Mouse (Mus musculus): ENCODE results near the gene AW209491. TPM values are rescaled to one million over a fixed set of nuclear protein-coding genes. Genes with fewer than 3 reads are reported as not detected.

AW209491 gene
- 46.0 and 47.3 TPM in 2 replicates for polyA plus RNA-seq (2014; fragmentation: Nextera tagmentation; extraction: Ambion mirVana)

DNA sequence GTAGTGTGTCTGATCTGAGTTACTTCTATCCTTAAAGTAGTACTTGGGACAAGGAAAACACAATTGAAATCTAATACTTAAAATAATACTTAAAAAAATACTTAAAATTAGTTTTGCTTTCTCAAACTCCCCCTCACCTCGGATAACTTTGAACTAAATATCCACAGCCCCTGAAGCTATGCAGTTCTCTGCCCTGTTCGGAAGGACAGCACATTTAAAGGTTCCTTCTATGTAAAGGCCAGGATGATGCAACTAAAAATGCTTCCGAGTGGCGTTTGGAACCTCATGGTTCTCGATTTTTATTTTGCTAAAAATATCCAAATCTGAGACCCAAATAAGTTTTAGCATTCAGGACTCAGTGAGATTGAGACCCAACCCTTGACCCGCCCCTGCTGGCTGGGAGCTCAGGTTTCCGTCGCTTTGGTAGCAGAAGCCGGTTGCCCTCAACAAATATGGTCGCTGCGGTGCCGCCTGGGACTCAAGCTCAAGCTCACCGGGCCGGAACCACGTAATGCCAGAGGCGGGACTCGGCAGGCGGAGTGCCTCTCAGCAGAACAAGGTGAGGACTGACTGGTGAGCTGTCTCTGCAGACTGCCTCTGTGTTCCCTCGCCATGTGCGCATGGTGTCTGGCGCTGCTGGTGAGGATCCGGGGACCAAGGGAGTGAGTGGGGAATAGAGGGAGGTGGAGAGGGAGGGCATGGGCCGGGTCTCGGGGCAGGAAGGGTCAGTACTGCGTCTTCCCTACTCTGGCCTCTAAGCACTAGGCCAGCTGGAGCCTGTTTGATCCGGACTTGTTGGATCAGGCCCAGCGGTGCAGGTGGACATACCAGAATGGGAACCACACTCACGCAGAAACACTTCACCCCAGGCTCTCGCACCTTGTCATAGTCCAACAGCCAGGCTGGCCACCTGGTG lies at the start of gene AW209491:
Gene AW209491, plus strand, starts transcription at position 429 of the 916 bp plus-strand sequence.
- ATAC-seq (ENCODE audit: low read depth), result peak; percentile 98
- Histone ChIP-seq H3K4me2 (ENCODE audit: low read depth, low read length) (peak within 1 kb of the TSS; percentile 78), H3K36me3 (ENCODE audit: control insufficient read depth, insufficient read depth, low read length) (peaks cover 18% of the 10 kb centered on the region), H3K27ac (ENCODE audit: low read depth, low read length) (peak within 1 kb of the TSS; percentile 44), H3K9me3 (ENCODE audit: control insufficient read depth, low read length) (no peaks in the 10 kb centered on the region), H3K27me3 (ENCODE audit: control insufficient read depth, insufficient read depth, low read length) (no peaks in the 10 kb centered on the region), H3K4me3 (ENCODE audit: low read depth, low read length) (peak within 1 kb of the TSS; percentile 56), H3K9ac (replicated peaks; ENCODE audit: low read depth, low read length) (peak within 1 kb of the TSS; percentile 89), H3K4me1 (ENCODE audit: control insufficient read depth, insufficient read depth, low read length) (0 out of 2 replicates have a peak, but pooled peaks cover 3% of the 10 kb centered on the region)
- WGBS, result 3% methylated on average over 29 of the region's 29 CpGs

DNA sequence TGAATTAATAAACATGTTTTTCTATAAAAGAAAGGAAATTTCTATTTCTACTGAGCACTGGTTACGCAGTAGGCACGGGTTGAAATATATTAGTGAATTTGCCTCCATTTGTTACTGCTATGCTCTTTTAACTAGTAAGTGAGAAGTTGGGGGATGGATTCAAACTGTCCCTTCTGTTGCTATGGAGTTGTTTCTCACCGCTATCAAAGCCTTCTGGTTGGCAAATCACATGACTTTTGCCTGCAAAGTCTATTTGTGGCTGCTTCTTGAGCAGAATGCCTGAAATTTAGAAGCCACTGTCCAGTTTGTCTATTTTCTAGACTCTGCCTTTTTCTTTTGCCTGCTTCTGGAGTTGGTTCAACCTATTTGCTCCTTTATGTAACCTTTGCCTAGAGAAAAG lies 49.6 kb upstream of the AW209491 start:
- no peak overlapping the region for H3K27ac ChIP-seq (ENCODE audit: low read depth, low read length)
- H3K4me1 ChIP-seq (ENCODE audit: control insufficient read depth, insufficient read depth, low read length), result no peaks in the 10 kb centered on the region
- no peak overlapping the region for H3K9ac ChIP-seq (replicated peaks; ENCODE audit: low read depth, low read length)
- no peaks in the 10 kb centered on the region for H3K27me3 ChIP-seq (ENCODE audit: control insufficient read depth, insufficient read depth, low read length)
- H3K4me2 ChIP-seq (ENCODE audit: low read depth, low read length), result no peak overlapping the region
- H3K36me3 ChIP-seq (ENCODE audit: control insufficient read depth, insufficient read depth, low read length), result no peaks in the 10 kb centered on the region
- ATAC-seq (ENCODE audit: low read depth), result no peak
- 84% methylated on average over 3 of the region's 3 CpGs for WGBS
- no peaks in the 10 kb centered on the region for H3K9me3 ChIP-seq (ENCODE audit: control insufficient read depth, low read length)
- no peak overlapping the region for H3K4me3 ChIP-seq (ENCODE audit: low read depth, low read length)

GRCm38 (mm10) chr13:14602744-14603143 lies 27.2 kb upstream of the AW209491 start:
- no peak for ATAC-seq (ENCODE audit: low read depth)

GRCm38 (mm10) chr13:14607616-14608015 lies 22.3 kb upstream of the AW209491 start:
- no peak for ATAC-seq (ENCODE audit: low read depth)
- H3K4me1 ChIP-seq (ENCODE audit: control insufficient read depth, insufficient read depth, low read length), result peaks cover 5% of the 10 kb centered on the region; the same call in 1 of the 2 replicates
- H3K9me3 ChIP-seq (ENCODE audit: control insufficient read depth, low read length), result no peaks in the 10 kb centered on the region
- no peak overlapping the region for H3K4me3 ChIP-seq (ENCODE audit: low read depth, low read length)
- no peak overlapping the region for H3K9ac ChIP-seq (replicated peaks; ENCODE audit: low read depth, low read length)
- no peaks in the 10 kb centered on the region; the same call in 1 of the 2 replicates for H3K36me3 ChIP-seq (ENCODE audit: control insufficient read depth, insufficient read depth, low read length)
- no peak overlapping the region for H3K4me2 ChIP-seq (ENCODE audit: low read depth, low read length)
- H3K27ac ChIP-seq (ENCODE audit: low read depth, low read length), result no peak overlapping the region
- H3K27me3 ChIP-seq (ENCODE audit: control insufficient read depth, insufficient read depth, low read length), result no peaks in the 10 kb centered on the region

More at GRCm38 (mm10) chr13:14602744-14603143, 27.2 kb upstream of the AW209491 start:
- no peaks in the 10 kb centered on the region for H3K27me3 ChIP-seq (ENCODE audit: control insufficient read depth, insufficient read depth, low read length)
- no peak overlapping the region for H3K4me2 ChIP-seq (ENCODE audit: low read depth, low read length)
- WGBS, result 95% methylated on average over 2 of the region's 2 CpGs
- H3K9ac ChIP-seq (replicated peaks; ENCODE audit: low read depth, low read length), result no peak overlapping the region
- no peak overlapping the region for H3K4me3 ChIP-seq (ENCODE audit: low read depth, low read length)
- no peak overlapping the region for H3K27ac ChIP-seq (ENCODE audit: low read depth, low read length)
- H3K36me3 ChIP-seq (ENCODE audit: control insufficient read depth, insufficient read depth, low read length), result no peaks in the 10 kb centered on the region
- no peaks in the 10 kb centered on the region for H3K4me1 ChIP-seq (ENCODE audit: control insufficient read depth, insufficient read depth, low read length)
- H3K9me3 ChIP-seq (ENCODE audit: control insufficient read depth, low read length), result no peaks in the 10 kb centered on the region

GRCm38 (mm10) chr13:14612463-14612862 lies 17.5 kb upstream of the AW209491 start:
- 7% methylated on average over 10 of the region's 10 CpGs for WGBS

DNA sequence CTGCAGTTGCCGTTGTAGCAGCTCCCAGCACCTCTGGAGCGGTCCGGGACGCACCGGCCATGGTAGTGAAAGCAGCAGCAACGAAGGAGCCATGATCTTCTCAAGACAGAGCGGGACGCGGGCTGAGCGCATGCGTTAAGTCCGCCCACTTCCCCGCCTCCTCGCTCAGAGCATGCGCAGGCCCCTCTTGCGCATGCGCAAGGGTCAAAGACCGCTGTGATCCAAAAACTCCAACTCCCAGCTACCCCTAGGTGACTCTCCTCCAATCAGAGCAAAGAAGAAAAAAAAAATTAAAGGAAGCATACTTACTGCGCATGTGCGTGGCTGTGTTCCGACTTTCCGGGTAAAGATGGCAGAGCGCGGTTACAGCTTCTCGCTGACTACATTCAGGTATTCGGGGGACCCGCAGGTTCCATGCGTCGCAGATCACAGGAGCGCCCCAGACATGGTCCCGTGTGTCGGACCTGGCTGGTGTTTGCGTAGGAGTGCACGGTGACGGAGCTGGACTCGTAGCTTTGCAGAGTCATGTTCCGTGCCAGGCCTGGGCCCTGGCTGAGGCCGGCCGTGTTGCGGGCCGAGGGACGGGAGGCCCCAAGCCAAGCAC lies 16.9 kb upstream of the AW209491 start, which contains the start of the genes Mrpl32 and Psma2:
Gene Mrpl32, minus strand, starts transcription at position 240 of the 604 bp plus-strand sequence.
Gene Psma2, plus strand, starts transcription at position 315 of the 604 bp plus-strand sequence.
- H3K36me3 ChIP-seq (ENCODE audit: control insufficient read depth, insufficient read depth, low read length), result peaks cover 13% of the 10 kb centered on the region; the same call in 1 of the 2 replicates
- peaks cover 5% of the 10 kb centered on the region; the same call in 1 of the 2 replicates for H3K4me1 ChIP-seq (ENCODE audit: control insufficient read depth, insufficient read depth, low read length)
- no peaks in the 10 kb centered on the region for H3K9me3 ChIP-seq (ENCODE audit: control insufficient read depth, low read length)
- H3K4me2 ChIP-seq (ENCODE audit: low read depth, low read length), result peak within 1 kb of the TSS; percentile 79
- peak within 1 kb of the TSS; percentile 88 for H3K4me3 ChIP-seq (ENCODE audit: low read depth, low read length)
- under 1% methylated on average over 42 of the region's 42 CpGs for WGBS
- peak; percentile 98 for ATAC-seq (ENCODE audit: low read depth)
- no peaks in the 10 kb centered on the region for H3K27me3 ChIP-seq (ENCODE audit: control insufficient read depth, insufficient read depth, low read length)
- peak within 1 kb of the TSS; percentile 22; the same call in 1 of the 2 replicates for H3K27ac ChIP-seq (ENCODE audit: low read depth, low read length)
- peak within 1 kb of the TSS; percentile 82 for H3K9ac ChIP-seq (replicated peaks; ENCODE audit: low read depth, low read length)

More at GRCm38 (mm10) chr13:14612463-14612862, 17.5 kb upstream of the AW209491 start:
- peak overlapping the region; percentile 88 for H3K4me3 ChIP-seq (ENCODE audit: low read depth, low read length)
- H3K9ac ChIP-seq (replicated peaks; ENCODE audit: low read depth, low read length), result peak overlapping the region; percentile 63
- peaks cover 9% of the 10 kb centered on the region; the same call in 1 of the 2 replicates for H3K36me3 ChIP-seq (ENCODE audit: control insufficient read depth, insufficient read depth, low read length)
- peak; percentile 72 for ATAC-seq (ENCODE audit: low read depth)
- peak overlapping the region; percentile 73 for H3K4me2 ChIP-seq (ENCODE audit: low read depth, low read length)
- no peaks in the 10 kb centered on the region for H3K27me3 ChIP-seq (ENCODE audit: control insufficient read depth, insufficient read depth, low read length)
- H3K9me3 ChIP-seq (ENCODE audit: control insufficient read depth, low read length), result no peaks in the 10 kb centered on the region
- no peak overlapping the region for H3K27ac ChIP-seq (ENCODE audit: low read depth, low read length)
- peaks cover 5% of the 10 kb centered on the region; the same call in 1 of the 2 replicates for H3K4me1 ChIP-seq (ENCODE audit: control insufficient read depth, insufficient read depth, low read length)

GRCm38 (mm10) chr13:14613553-14613952 lies 16.4 kb upstream of the AW209491 start:
- no peak for ATAC-seq (ENCODE audit: low read depth)
- Histone ChIP-seq H3K4me1 (ENCODE audit: control insufficient read depth, insufficient read depth, low read length) (peaks cover 5% of the 10 kb centered on the region; the same call in 1 of the 2 replicates), H3K27me3 (ENCODE audit: control insufficient read depth, insufficient read depth, low read length) (no peaks in the 10 kb centered on the region), H3K9ac (replicated peaks; ENCODE audit: low read depth, low read length) (peak overlapping the region; percentile 82), H3K4me3 (ENCODE audit: low read depth, low read length) (peak overlapping the region; percentile 88), H3K27ac (ENCODE audit: low read depth, low read length) (peak overlapping the region; percentile 22; the same call in 1 of the 2 replicates), H3K9me3 (ENCODE audit: control insufficient read depth, low read length) (no peaks in the 10 kb centered on the region), H3K4me2 (ENCODE audit: low read depth, low read length) (peak overlapping the region; percentile 79), H3K36me3 (ENCODE audit: control insufficient read depth, insufficient read depth, low read length) (peaks cover 16% of the 10 kb centered on the region; the same call in 1 of the 2 replicates)
- 2% methylated on average over 9 of the region's 9 CpGs for WGBS

GRCm38 (mm10) chr13:14618724-14619123 lies 11.2 kb upstream of the AW209491 start:
- Histone ChIP-seq H3K4me3 (ENCODE audit: low read depth, low read length) (no peak overlapping the region), H3K4me1 (ENCODE audit: control insufficient read depth, insufficient read depth, low read length) (no peaks in the 10 kb centered on the region), H3K36me3 (ENCODE audit: control insufficient read depth, insufficient read depth, low read length) (peaks cover 46% of the 10 kb centered on the region; the same call in 1 of the 2 replicates), H3K9me3 (ENCODE audit: control insufficient read depth, low read length) (no peaks in the 10 kb centered on the region), H3K4me2 (ENCODE audit: low read depth, low read length) (no peak overlapping the region), H3K27ac (ENCODE audit: low read depth, low read length) (no peak overlapping the region), H3K27me3 (ENCODE audit: control insufficient read depth, insufficient read depth, low read length) (no peaks in the 10 kb centered on the region), H3K9ac (replicated peaks; ENCODE audit: low read depth, low read length) (no peak overlapping the region)
- 51% methylated on average over 2 of the region's 2 CpGs for WGBS
- ATAC-seq (ENCODE audit: low read depth), result peak; percentile 67

All from neural tube, embryonic 14.5 days (tissue).